Mouse (Mus musculus) hindbrain, postnatal 0 days (tissue): ENCODE data around the gene Pou6f2. TPM values are rescaled to one million over a fixed set of nuclear protein-coding genes. Genes with fewer than 3 reads are reported as not detected.

Source experiments
- ATAC-seq: fragments of 200-750 bp; cut with Nextera tagmentation; 2 replicates; pipeline ENCODE4 v1.8.0; 2017; ENCODE audit warnings: mild to moderate bottlenecking, moderate TSS enrichment, moderate library complexity
- DNase-seq: peaks from one replicate; pipeline ENCODE4 v3.0.0-alpha.2; 2015; ENCODE audit warnings: low spot score
- H3K27ac ChIP-seq: fragments of 300-500 bp; sonication (generic); 2 replicates; pipeline ENCODE4 v1.5.1; 2014; ENCODE audit warnings: mild to moderate bottlenecking
- H3K27me3 ChIP-seq: fragments of 300-500 bp; sonication (generic); 2 replicates; pipeline ENCODE4 v1.6.1; 2014; ENCODE audit warnings: low read length, mixed read lengths; ENCODE audit not compliant: insufficient read depth
- H3K36me3 ChIP-seq: fragments of 300-500 bp; sonication (generic); 2 replicates; pipeline ENCODE4 v1.6.1; 2014; ENCODE audit warnings: low read length, mixed read lengths; ENCODE audit not compliant: insufficient read depth
- H3K4me1 ChIP-seq: fragments of 300-500 bp; sonication (generic); 2 replicates; pipeline ENCODE4 v1.6.1; 2014; ENCODE audit warnings: antibody characterized with exemption, low read length, mixed read lengths; ENCODE audit not compliant: insufficient read depth
- H3K4me2 ChIP-seq: fragments of 300-500 bp; sonication (generic); 2 replicates; pipeline ENCODE4 v1.6.1; 2014; ENCODE audit warnings: low read depth, mild to moderate bottlenecking, low read length, moderate library complexity, mixed read lengths
- H3K4me3 ChIP-seq: fragments of 300-500 bp; sonication (generic); 2 replicates; pipeline ENCODE4 v1.5.1; 2014; ENCODE audit warnings: low read length
- H3K9ac ChIP-seq: fragments of 300-500 bp; sonication (generic); replicated peaks from 2 replicates; pipeline ENCODE4 v1.6.1; 2014; ENCODE audit warnings: mild to moderate bottlenecking, low read length, moderate library complexity, mixed read lengths
- H3K9me3 ChIP-seq: fragments of 300-500 bp; sonication (generic); 2 replicates; pipeline ENCODE4 v1.6.1; 2016; ENCODE audit warnings: low read length, mixed read lengths
- CTCF ChIP-seq: IDR thresholded peaks from 2 replicates; pipeline ENCODE4 v1.5.1; 2016; ENCODE audit warnings: antibody characterized with exemption, control low read depth, low read depth
- WGBS: fragments of 180-500 bp; shearing (Covaris S2); extraction: QIAGEN DNeasy Blood & Tissue Kit; methylation state at CpG from one replicate; pipeline ENCODE4 v1.1.7; 2014; 5-methylcytosine and 5-hydroxymethylcytosine counted together
- polyA plus RNA-seq: library from polyadenylated mRNA; unstranded; fragments of >200 nt; fragmentation: Nextera tagmentation; extraction: Ambion mirVana; gene quantifications from 2 replicates; pipeline ENCODE4 v1.2.1, GENCODE M21; 2015
- total RNA-seq: library from RNA; depleted of rRNA; stranded (reverse); fragments of >200 nt; gene quantifications from 2 replicates; pipeline ENCODE4 v1.2.3, GENCODE M21; 2014

The Pou6f2 gene
- total and polyA plus RNA-seq, 2 experiments from 2014 or later = 2.9 to 4.4 TPM

- ATAC-seq (no peak), DNase-seq (no peak)
- WGBS = 74% methylated on average over 10 of the region's 10 CpGs
- H3K27me3 ChIP-seq = no peaks in the 10 kb centered on the region
- no peak for TF ChIP-seq CTCF
- H3K4me1 ChIP-seq = no peaks in the 10 kb centered on the region
- H3K9me3 ChIP-seq = no peaks in the 10 kb centered on the region
- H3K4me2 ChIP-seq = no peak overlapping the region
- no peaks in the 10 kb centered on the region for H3K36me3 ChIP-seq
- no peak overlapping the region for H3K27ac ChIP-seq
- H3K4me3 ChIP-seq = no peak overlapping the region
- H3K9ac ChIP-seq = no peak overlapping the region
Observed at GRCm38 (mm10) chr13:18081443-18082119, 315.9 kb downstream of the Pou6f2 start.
